Mouse (Mus musculus) megakaryocyte, embryonic 14.5 days (primary cell): Measurements from ENCODE around the gene Thbd. TPM values are rescaled to one million over a fixed set of nuclear protein-coding genes. Genes with fewer than 3 reads are reported as not detected.

ENCODE experiments used
- H3K27me3 ChIP-seq: replicated peaks from 2 replicates; pipeline ENCODE3; 2012; ENCODE audit warnings: inconsistent platforms
- H3K36me3 ChIP-seq: replicated peaks from 2 replicates; pipeline ENCODE3; 2012; ENCODE audit warnings: low read length, inconsistent platforms, mixed read lengths
- H3K4me1 ChIP-seq: 2 replicates; pipeline ENCODE4 v1.6.1; 2012; ENCODE audit warnings: inconsistent platforms
- H3K4me3 ChIP-seq: replicated peaks from 2 replicates; pipeline ENCODE3; 2012; ENCODE audit warnings: moderate library complexity, mild to moderate bottlenecking, inconsistent platforms
- H3K9me3 ChIP-seq: 2 replicates; pipeline ENCODE4 v1.6.1; 2012; ENCODE audit warnings: inconsistent platforms
- FLI1 ChIP-seq: IDR thresholded peaks from 2 replicates; pipeline ENCODE4 v1.6.1; 2012; ENCODE audit warnings: low read length, inconsistent platforms, mixed read lengths
- GATA1 ChIP-seq: IDR thresholded peaks from 3 replicates; pipeline ENCODE4 v1.6.1; 2012; ENCODE audit warnings: mixed read lengths, low read length, inconsistent platforms, borderline replicate concordance
- polyA plus RNA-seq: library from polyadenylated mRNA; stranded (reverse); fragments of >175 nt; gene quantifications from 2 replicates; pipeline ENCODE4 v1.2.3, GENCODE M21; 2012; ENCODE audit warnings: low replicate concordance; ENCODE audit not compliant: insufficient read depth

Gene Thbd
- polyA plus RNA-seq, 1 experiment: 1.2 TPM

- Histone ChIP-seq H3K27me3 (peaks cover 24% of the 10 kb centered on the region), H3K36me3 (no peaks in the 10 kb centered on the region), H3K4me1 (peaks cover 83% of the 10 kb centered on the region), H3K9me3 (0 out of 2 replicates have a peak, but pooled peaks cover 5% of the 10 kb centered on the region), H3K4me3 (peak overlapping the region; percentile 92)
- TF ChIP-seq GATA1 (no peak), FLI1 (no peak)
Observed at GRCm38 (mm10) chr2:148406160-148406970, 1.6 kb downstream of the Thbd start.

DNA sequence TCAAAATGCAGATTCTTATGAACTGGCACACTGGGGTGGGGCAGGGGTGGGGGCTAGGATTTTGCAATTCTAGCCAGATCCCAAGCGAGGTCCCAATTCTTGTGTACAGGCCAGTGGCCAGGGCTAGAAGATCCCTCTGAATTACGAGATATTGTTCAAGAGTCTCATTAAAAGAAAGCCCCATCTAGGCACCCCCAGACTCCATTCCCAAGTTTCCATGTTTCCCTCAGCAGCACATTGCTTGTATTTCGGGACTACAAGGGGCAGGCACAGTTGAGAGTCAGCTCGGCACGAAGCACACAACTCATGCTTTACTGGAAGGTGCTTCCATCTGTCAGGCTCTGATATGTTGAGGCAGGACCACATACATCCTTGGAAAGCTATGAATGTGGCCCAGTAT, 3.1 kb downstream of the Thbd start:
- peak overlapping the region; percentile 84 for H3K4me3 ChIP-seq
- TF ChIP-seq FLI1 (no peak), GATA1 (no peak)
- 0 out of 2 replicates have a peak, but pooled peaks cover 5% of the 10 kb centered on the region for H3K9me3 ChIP-seq
- H3K27me3 ChIP-seq: peaks cover 19% of the 10 kb centered on the region
- peaks cover 93% of the 10 kb centered on the region for H3K4me1 ChIP-seq
- H3K36me3 ChIP-seq: no peaks in the 10 kb centered on the region

DNA sequence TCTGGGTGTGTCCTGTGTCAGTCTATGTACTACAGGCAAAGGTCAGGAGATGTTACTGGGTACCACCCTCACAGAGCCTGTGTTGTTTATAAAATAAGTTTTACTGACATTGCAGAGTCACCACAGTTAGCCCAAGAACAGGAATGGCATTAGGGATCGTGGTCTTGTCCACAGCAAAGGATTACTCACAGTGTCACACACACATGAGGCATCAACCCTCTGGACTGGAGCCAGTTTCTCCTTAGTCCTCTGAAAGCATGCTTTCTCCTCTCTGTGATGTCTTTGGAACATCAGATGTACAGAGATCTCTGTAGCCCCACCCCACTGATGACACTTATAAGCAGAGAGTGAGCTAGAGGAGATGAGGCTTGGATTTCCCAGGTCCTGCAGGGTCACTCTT, 5.8 kb downstream of the Thbd start:
- peaks cover 82% of the 10 kb centered on the region for H3K4me1 ChIP-seq
- TF ChIP-seq FLI1: no peak
- no peak for TF ChIP-seq GATA1
- H3K36me3 ChIP-seq: no peaks in the 10 kb centered on the region
- peaks cover 18% of the 10 kb centered on the region for H3K27me3 ChIP-seq
- 0 out of 2 replicates have a peak, but pooled peaks cover 5% of the 10 kb centered on the region for H3K9me3 ChIP-seq
- H3K4me3 ChIP-seq: peak overlapping the region; percentile 28

- H3K9me3 ChIP-seq: 0 out of 2 replicates have a peak, but pooled peaks cover 7% of the 10 kb centered on the region
- H3K4me3 ChIP-seq: no peak overlapping the region
- TF ChIP-seq FLI1: no peak
- TF ChIP-seq GATA1: no peak
- no peaks in the 10 kb centered on the region for H3K36me3 ChIP-seq
- H3K27me3 ChIP-seq: peaks cover 26% of the 10 kb centered on the region
- peaks cover 84% of the 10 kb centered on the region for H3K4me1 ChIP-seq
Observed at GRCm38 (mm10) chr2:148398901-148399685, 8.9 kb downstream of the Thbd start.

GRCm38 (mm10) chr2:148397784-148398100, 10.2 kb downstream of the Thbd start:
- no peaks in the 10 kb centered on the region for H3K36me3 ChIP-seq
- 0 out of 2 replicates have a peak, but pooled peaks cover 7% of the 10 kb centered on the region for H3K9me3 ChIP-seq
- H3K27me3 ChIP-seq: peaks cover 26% of the 10 kb centered on the region
- no peak for TF ChIP-seq GATA1
- TF ChIP-seq FLI1: no peak
- peak overlapping the region; percentile 74 for H3K4me3 ChIP-seq
- H3K4me1 ChIP-seq: peaks cover 85% of the 10 kb centered on the region

DNA sequence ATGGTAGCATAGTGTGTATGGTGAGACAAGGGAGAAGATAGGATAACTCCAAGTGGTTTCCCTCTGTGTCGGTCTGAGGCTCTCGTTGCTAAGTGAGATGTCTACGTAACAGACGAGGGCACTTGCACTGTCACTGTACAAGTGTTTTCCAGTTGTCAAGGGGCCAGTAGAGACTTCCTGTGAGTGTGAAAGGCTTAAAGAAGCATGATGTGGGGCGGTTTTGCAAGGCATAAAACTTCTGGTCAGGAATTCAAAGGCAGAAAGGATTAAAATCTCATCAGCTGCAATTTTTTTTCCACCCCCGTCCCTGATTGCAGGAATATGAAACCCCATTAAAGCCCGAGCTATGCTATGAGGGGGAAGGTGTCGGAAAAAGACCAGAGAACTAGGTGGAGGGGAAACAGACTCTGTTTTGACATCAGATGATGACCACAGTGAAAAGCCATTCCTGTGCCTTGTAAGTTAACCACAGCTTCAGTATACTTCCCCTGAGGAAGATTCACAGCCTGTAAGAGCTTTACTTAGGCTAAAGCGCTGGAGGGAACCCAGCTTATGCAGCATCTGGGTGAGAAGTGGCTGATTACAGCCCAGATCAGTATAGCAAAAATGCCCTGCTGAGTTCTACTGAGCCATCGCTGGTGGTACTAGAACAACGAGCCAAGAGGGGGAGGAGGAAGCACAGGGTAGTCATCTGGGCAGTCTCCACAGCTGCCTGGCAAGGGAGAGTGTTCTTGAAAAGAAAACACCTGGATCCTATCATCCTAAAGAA, 10.8 kb downstream of the Thbd start:
- Histone ChIP-seq H3K4me3 (peak overlapping the region; percentile 77), H3K27me3 (peaks cover 28% of the 10 kb centered on the region), H3K9me3 (0 out of 2 replicates have a peak, but pooled peaks cover 7% of the 10 kb centered on the region), H3K36me3 (no peaks in the 10 kb centered on the region), H3K4me1 (peaks cover 80% of the 10 kb centered on the region)
- no peak for TF ChIP-seq GATA1
- no peak for TF ChIP-seq FLI1

GRCm38 (mm10) chr2:148396209-148396608, 11.8 kb downstream of the Thbd start:
- H3K4me3 ChIP-seq: peak overlapping the region; percentile 15
- H3K4me1 ChIP-seq: peaks cover 70% of the 10 kb centered on the region
- H3K27me3 ChIP-seq: peaks cover 29% of the 10 kb centered on the region
- no peak for TF ChIP-seq FLI1
- no peak for TF ChIP-seq GATA1
- H3K9me3 ChIP-seq: 0 out of 2 replicates have a peak, but pooled peaks cover 7% of the 10 kb centered on the region
- no peaks in the 10 kb centered on the region for H3K36me3 ChIP-seq

- Histone ChIP-seq H3K27me3 (peaks cover 29% of the 10 kb centered on the region), H3K4me1 (peaks cover 63% of the 10 kb centered on the region), H3K36me3 (no peaks in the 10 kb centered on the region), H3K9me3 (0 out of 2 replicates have a peak, but pooled peaks cover 7% of the 10 kb centered on the region), H3K4me3 (peak within 1 kb of the TSS; percentile 89)
- TF ChIP-seq FLI1 (no peak), GATA1 (no peak)
Observed at GRCm38 (mm10) chr2:148395131-148396051, 12.6 kb downstream of the Thbd start, which contains the start of gene Sstr4. Gene Sstr4 (plus strand): TSS chr2:148395344.

GRCm38 (mm10) chr2:148393846-148394245, 14.1 kb downstream of the Thbd start:
- Histone ChIP-seq H3K4me3 (peak overlapping the region; percentile 40), H3K36me3 (no peaks in the 10 kb centered on the region), H3K4me1 (peaks cover 56% of the 10 kb centered on the region), H3K27me3 (peaks cover 30% of the 10 kb centered on the region), H3K9me3 (0 out of 2 replicates have a peak, but pooled peaks cover 7% of the 10 kb centered on the region)
- TF ChIP-seq FLI1 (no peak), GATA1 (no peak)
